Mouse (Mus musculus) liver, embryonic 14.5 days (tissue): ENCODE data around the gene Dcaf5. TPM values are rescaled to one million over a fixed set of nuclear protein-coding genes. Genes with fewer than 3 reads are reported as not detected.

Experiments used
- ATAC-seq: fragments of 200-750 bp; cut with Nextera tagmentation; 2 replicates; pipeline ENCODE4 v1.8.0; 2017; ENCODE audit warnings: moderate number of reproducible peaks, mild to moderate bottlenecking, moderate library complexity; ENCODE audit not compliant: insufficient read depth
- DNase-seq, 3 experiments: peaks; one replicate each; pipeline ENCODE4 v3.0.0-alpha.2; 2012 to 2013; ENCODE audit warnings: low read depth in 3 of 3, low spot score in 3 of 3
- H3K27ac ChIP-seq: fragments of 300-500 bp; sonication (generic); 2 replicates; pipeline ENCODE4 v1.5.1; 2014; ENCODE audit warnings: moderate library complexity, mild to moderate bottlenecking, control low read depth, inconsistent platforms
- H3K27me3 ChIP-seq: fragments of 300-500 bp; sonication (generic); 2 replicates; pipeline ENCODE4 v1.6.1; 2014; ENCODE audit warnings: mild to moderate bottlenecking, low read length, moderate library complexity; ENCODE audit not compliant: control insufficient read depth, insufficient read depth
- H3K36me3 ChIP-seq: fragments of 300-500 bp; sonication (generic); replicated peaks from 2 replicates; pipeline ENCODE4 v1.6.1; 2014; ENCODE audit warnings: low read depth; ENCODE audit not compliant: control insufficient read depth, insufficient read depth
- H3K4me1 ChIP-seq, 2 experiments: fragments of 200-500 bp in 1 of 2; fragments of 300-500 bp in 1 of 2; sonication (generic) in 1 of 2; replicated peaks; 2 replicates each; pipeline ENCODE4 v1.6.1; 2012 to 2014; ENCODE audit warnings: antibody characterized with exemption in 1 of 2, inconsistent platforms in 1 of 2, low read length in 1 of 2; ENCODE audit not compliant: control insufficient read depth in 2 of 2, insufficient read depth in 2 of 2
- H3K4me2 ChIP-seq: fragments of 300-500 bp; sonication (generic); 2 replicates; pipeline ENCODE4 v1.6.1; 2014; ENCODE audit warnings: low read depth, mild to moderate bottlenecking, control low read depth, moderate library complexity
- H3K4me3 ChIP-seq, 2 experiments: fragments of 200-500 bp in 1 of 2; fragments of 300-500 bp in 1 of 2; sonication (generic) in 1 of 2; 2 replicates each; pipeline ENCODE4 v1.5.1; 2012 to 2014; ENCODE audit warnings: low read depth in 2 of 2, low read length in 2 of 2, mild to moderate bottlenecking in 2 of 2, control low read depth in 1 of 2, inconsistent platforms in 1 of 2, moderate library complexity in 1 of 2; ENCODE audit not compliant: insufficient read depth in 1 of 2
- H3K9ac ChIP-seq: fragments of 300-500 bp; sonication (generic); replicated peaks from 2 replicates; pipeline ENCODE4 v1.6.1; 2014; ENCODE audit warnings: mild to moderate bottlenecking, control low read depth, moderate library complexity
- H3K9me3 ChIP-seq: fragments of 300-500 bp; sonication (generic); 2 replicates; pipeline ENCODE4 v1.6.1; 2016; ENCODE audit warnings: low read length, mixed read lengths; ENCODE audit not compliant: control insufficient read depth
- CTCF ChIP-seq: IDR thresholded peaks from 2 replicates; pipeline ENCODE4 v1.5.1; 2016; ENCODE audit warnings: antibody characterized with exemption, low read depth, control low read depth
- EP300 ChIP-seq: IDR thresholded peaks from 2 replicates; pipeline ENCODE4 v1.6.1; 2016; ENCODE audit warnings: antibody characterized with exemption, low read depth
- WGBS: fragments of 180-500 bp; shearing (Covaris S2); extraction: QIAGEN DNeasy Blood & Tissue Kit; methylation state at CpG from one replicate; pipeline ENCODE4 v1.1.7; 2014; ENCODE audit not compliant: insufficient replicate concordance; 5-methylcytosine and 5-hydroxymethylcytosine counted together
- polyA plus RNA-seq, 2 experiments: library from polyadenylated mRNA; depleted of rRNA in 1 of 2; stranded (reverse) in 1 of 2; unstranded in 1 of 2; fragments of >200 nt; fragmentation: Nextera tagmentation in 1 of 2; extraction: Ambion mirVana in 1 of 2; gene quantifications; 2 replicates each; pipeline versions ENCODE4 v1.2.1 to v1.2.3; 2012 to 2014

Gene Dcaf5
- polyA plus RNA-seq, 2 experiments, result 1.6 to 4.0 TPM

DNA sequence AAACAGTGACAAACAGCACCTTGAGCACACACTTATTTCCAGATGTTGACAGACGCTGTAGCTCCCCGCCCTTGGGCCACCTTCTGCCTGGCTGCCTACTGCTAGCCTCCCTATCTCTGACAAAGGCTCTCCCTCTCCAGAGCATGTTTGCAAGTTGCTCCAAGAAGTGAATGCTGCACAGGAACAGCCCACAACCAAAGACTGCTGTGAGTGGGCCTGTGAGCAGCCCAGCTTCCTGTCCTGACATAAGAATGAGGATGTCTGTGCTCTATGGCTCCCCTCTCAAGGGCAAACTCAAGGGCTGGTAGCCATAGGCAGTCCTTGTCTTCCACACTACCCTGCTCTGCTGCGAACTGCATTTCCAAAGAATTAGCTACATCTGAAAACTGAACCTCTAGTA is 71.1 kb downstream of the Dcaf5 start:
- no peak overlapping the region for H3K27ac ChIP-seq
- no peak overlapping the region for H3K4me2 ChIP-seq
- no peaks in the 10 kb centered on the region for H3K4me1 ChIP-seq
- H3K4me3 ChIP-seq, result no peak overlapping the region
- no peaks in the 10 kb centered on the region for H3K27me3 ChIP-seq
- H3K36me3 ChIP-seq, result no peaks in the 10 kb centered on the region
- no peak for TF ChIP-seq CTCF
- no peak for TF ChIP-seq EP300
- 78% methylated on average over 3 of the region's 3 CpGs for whole genome bisulfite sequencing
- no peak overlapping the region for H3K9ac ChIP-seq
- no peak for DNase-seq
- no peak for ATAC-seq
- no peaks in the 10 kb centered on the region for H3K9me3 ChIP-seq

DNA sequence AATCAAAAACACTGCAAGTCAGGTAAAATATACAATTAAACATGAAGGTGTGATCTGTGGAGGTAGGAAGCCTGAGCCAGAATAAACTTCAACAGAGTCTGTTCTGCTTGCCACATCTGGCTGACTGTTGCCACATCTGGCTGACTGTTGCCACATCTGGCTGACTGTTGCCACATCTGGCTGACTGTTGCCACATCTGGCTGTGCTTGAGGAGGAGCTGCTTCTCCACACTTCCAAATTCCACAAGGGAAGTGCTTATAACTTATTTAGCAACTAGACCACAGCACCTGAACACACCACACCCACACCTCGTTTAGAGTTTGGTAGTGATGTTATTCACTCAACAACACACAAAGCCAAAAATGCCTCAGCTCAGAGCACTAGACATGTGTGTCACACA is 74.7 kb downstream of the Dcaf5 start:
- no peak for TF ChIP-seq CTCF
- no peak for TF ChIP-seq EP300
- no peak for ATAC-seq

DNA sequence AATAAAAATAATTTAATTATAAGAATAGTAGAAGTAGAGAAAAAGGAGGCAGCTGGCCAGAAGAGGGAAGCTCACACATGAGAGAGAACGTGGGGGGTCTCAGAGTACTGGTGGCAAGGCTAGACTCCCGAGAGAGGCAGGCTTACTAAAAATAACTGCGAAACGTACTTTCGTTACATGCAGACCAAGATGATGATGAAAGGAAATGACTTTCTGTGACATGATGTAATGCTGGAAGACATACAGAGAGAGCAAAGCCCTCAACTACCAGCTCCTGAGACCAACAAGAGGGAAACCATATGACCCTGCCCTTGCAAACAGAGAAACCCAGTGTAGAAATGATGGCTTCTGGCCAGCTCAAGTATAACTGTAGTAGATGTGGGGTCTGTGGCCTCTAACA is 76.1 kb downstream of the Dcaf5 start:
- Histone ChIP-seq H3K4me2 (no peak overlapping the region), H3K9ac (no peak overlapping the region), H3K4me3 (no peak overlapping the region), H3K4me1 (no peaks in the 10 kb centered on the region), H3K27me3 (no peaks in the 10 kb centered on the region), H3K27ac (no peak overlapping the region), H3K36me3 (no peaks in the 10 kb centered on the region; the same call in 1 of the 2 replicates), H3K9me3 (no peaks in the 10 kb centered on the region)
- TF ChIP-seq EP300, result no peak
- no peak for TF ChIP-seq CTCF
- WGBS, result 57% methylated on average over 5 of the region's 5 CpGs
- DNase-seq (peak in 1 of 3 experiments; percentile 10), ATAC-seq (no peak)

More for the DNA sequence above, 74.7 kb downstream of the Dcaf5 start:
- Histone ChIP-seq H3K4me1 (no peaks in the 10 kb centered on the region), H3K27ac (no peak overlapping the region), H3K4me3 (no peak overlapping the region), H3K36me3 (no peaks in the 10 kb centered on the region; the same call in 1 of the 2 replicates), H3K9ac (no peak overlapping the region), H3K4me2 (no peak overlapping the region), H3K9me3 (no peaks in the 10 kb centered on the region), H3K27me3 (no peaks in the 10 kb centered on the region)
- no peak for DNase-seq
- WGBS, result 43% methylated on average over 1 of the region's 1 CpGs

DNA sequence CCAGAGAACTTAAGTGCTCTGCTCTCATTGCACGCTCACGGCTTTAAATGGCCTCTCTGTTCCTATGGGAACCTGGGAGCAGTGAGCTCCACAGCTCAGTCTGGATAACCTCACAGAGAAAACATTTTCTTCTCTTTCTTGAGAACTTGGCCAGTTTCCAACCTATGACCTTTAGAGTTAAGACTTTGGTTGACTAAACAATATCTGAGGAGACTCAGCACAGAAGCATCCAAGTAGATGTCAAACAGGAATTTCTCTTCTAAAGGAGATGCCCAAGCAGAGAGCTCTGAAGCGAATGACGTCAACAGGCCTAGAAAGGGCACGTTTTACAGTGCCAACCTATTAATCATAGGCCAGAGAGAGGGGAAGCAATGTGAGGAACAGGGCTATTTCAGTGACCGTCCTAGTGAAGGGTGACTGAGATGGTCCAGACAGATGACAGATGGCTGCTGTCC is 91.6 kb downstream of the Dcaf5 start:
- DNase-seq (no peak), ATAC-seq (no peak)
- Histone ChIP-seq H3K4me1 (no peaks in the 10 kb centered on the region), H3K27ac (no peak overlapping the region), H3K4me2 (no peak overlapping the region), H3K4me3 (no peak overlapping the region), H3K9me3 (no peaks in the 10 kb centered on the region), H3K27me3 (no peaks in the 10 kb centered on the region), H3K9ac (no peak overlapping the region), H3K36me3 (peaks cover under 1% of the 10 kb centered on the region)
- WGBS, result 72% methylated on average over 6 of the region's 6 CpGs
- TF ChIP-seq CTCF (no peak), EP300 (no peak)

DNA sequence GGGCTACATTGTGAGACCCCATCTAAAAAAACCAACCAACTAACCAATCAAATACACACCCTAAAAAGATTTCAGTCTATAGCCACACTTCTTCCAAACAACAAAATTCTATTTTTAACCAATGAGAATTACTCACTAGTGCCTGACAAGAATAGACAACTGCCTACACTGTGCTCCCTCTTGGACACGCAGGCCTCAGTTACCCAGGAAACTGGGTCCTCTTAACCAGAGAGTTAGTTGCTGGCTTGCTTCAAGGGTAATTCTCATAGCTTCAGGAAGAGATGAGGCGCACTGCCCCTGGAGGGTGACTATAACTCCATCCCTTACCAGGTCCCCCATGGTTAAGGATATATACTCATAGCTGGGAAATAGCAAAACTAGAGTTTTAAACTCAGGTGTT is 95.5 kb downstream of the Dcaf5 start:
- TF ChIP-seq EP300, result no peak
- no peak for TF ChIP-seq CTCF
- Histone ChIP-seq H3K27me3 (no peaks in the 10 kb centered on the region), H3K4me1 (no peaks in the 10 kb centered on the region), H3K4me3 (no peak overlapping the region), H3K4me2 (no peak overlapping the region), H3K27ac (no peak overlapping the region), H3K9ac (no peak overlapping the region), H3K36me3 (peaks cover 13% of the 10 kb centered on the region), H3K9me3 (no peaks in the 10 kb centered on the region)
- no peak for ATAC-seq
- no peak for DNase-seq
- WGBS, result 73% methylated on average over 2 of the region's 2 CpGs
